Mouse (Mus musculus): ENCODE data around the gene Pdcl3.
A peak's percentile ranks its signal among the peaks of the same experiment; 100 is the strongest.

Pdcl3 gene

DNA sequence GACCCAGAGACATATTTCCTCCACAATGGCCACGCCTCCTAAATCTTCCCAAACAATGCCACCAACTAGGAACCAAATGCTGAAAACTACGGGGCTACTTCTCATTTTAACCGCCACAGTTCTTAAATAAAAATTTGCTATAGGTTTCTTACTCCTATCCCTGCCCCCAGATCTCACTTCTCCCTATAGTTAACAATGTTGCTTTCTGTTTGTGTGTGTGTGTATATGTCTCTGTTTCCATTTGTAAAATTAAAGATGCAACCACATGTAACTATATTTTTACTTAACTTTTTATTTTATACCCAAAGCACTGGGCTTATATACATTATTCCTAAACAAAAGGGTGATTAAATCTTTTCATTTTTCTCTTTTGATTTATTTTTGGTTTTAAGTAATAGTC, at the start of gene Pdcl3:
Gene Pdcl3, plus strand, starts transcription at position 301 of the 400 bp plus-strand sequence.
- no peak for DNase-seq

DNA sequence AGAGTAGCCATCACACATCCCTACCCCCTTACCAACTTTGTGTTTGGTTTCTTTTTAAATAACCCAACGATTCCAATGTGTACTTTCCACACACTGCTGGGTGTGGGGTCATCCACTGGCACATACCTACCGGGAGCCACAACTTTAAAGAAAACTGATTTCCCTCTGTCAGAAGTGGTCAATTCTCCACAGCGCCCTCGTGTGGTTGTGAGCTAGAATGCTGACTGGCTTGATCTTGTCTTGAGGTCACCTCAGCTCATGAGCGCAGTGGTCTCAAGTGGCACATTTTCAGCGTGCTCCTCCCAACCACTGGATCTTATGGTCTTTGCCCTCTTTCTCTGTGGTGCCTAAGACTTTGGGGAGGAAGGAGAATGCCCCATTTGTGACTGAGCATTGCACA, 48.6 kb upstream of the Pdcl3 start:
- peak in 1 of 2 experiments; percentile 36 for DNase-seq

DNA sequence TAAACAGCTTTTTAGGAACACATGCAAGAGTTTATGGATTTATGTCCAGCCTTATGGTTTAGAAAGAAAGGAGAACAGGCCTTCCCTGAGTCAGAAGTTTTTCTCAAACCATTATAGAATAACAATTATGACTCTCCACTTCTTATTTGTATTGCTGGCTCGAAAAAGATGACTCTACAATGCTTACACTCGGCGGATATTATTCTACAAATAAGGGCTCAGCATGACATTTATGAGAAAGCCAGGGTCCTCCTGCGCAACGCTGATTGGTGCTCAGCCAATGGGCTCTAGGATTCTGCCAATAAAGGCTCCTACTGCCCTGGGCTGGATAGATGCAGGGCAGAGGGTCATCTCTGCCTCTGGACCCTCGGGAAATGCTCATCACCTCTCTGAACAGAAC, 46.6 kb upstream of the Pdcl3 start, which contains the start of gene Nms:
Gene Nms, plus strand, starts transcription at position 301 of the 400 bp plus-strand sequence.
- DNase-seq: no peak

DNA sequence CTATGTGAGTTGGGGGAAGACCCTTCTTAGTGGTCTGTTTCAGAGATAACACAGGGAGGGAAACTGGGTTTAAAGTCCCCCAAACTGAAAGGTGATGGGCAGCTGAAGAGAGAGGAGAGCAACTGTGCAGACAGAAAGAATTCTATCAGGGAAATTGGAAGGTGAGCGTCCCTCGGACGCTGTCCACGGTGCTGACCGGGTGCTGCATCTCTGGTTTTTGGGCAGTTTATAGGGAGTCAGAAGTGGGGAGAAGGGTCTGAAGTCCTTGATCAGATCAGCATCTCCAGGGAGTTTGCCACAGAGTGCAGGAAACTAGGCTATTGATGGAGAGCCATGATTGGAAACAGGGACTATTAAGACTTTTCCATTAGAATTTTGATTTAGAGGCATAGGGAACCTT, 45.8 kb upstream of the Pdcl3 start:
- no peak for DNase-seq

DNA sequence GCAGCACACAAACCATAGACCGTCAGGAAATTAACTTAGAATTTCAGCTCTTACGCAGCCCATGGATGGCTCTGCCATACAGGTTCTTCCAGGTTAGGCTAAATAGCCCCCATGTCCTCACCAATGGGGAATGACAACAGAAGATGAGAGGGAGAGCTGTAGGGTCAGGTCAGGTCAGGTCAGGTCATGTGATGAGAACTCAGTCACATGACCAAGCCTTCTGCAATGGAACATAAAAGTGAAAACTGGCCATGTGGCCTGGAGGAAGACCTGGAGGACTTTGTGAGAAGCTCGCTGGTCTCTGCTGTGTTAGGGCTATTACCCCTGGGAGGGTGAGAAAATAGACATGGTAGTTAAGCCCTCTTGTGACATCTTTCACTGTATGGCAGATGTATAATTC, 29.0 kb upstream of the Pdcl3 start:
- no peak for DNase-seq

DNA sequence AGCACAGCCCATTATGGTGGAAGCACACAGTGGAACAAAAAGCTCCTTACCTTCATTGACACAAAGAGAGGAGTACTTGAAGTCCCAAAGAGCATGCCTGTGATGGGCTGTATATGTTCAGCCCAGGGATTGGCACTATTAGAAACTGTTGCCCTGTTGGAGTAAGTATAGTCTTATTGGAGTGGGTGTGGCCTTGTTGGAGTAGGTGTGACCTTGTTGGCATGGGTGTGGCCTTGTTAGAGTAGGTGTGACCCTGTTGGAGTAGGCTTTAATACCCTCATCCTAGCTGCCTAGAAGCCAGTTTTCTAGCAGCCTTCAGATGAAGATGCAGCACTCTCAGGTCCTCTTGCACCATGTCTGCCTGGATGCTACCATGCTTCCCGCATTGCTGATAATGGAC, 16.3 kb upstream of the Pdcl3 start:
- DNase-seq: no peak

DNA sequence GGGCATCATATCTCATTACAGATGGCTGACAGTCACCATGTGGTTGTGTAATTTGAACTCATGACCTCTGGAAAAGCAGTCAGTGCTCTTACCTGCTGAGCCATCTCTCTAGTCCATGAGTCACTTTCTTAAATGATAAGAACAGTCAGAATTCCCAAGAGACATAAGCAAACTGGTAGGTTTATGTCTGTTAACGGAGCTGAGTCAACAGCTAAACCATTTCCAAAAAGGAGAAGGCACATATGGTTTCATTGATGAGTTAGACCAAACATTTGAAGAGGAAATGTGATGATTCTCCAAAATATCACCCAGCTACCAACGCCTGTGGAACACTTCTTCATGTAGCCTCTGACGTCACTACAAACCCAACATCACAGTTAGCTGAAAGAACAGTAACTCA, 13.7 kb upstream of the Pdcl3 start:
- DNase-seq: no peak

DNA sequence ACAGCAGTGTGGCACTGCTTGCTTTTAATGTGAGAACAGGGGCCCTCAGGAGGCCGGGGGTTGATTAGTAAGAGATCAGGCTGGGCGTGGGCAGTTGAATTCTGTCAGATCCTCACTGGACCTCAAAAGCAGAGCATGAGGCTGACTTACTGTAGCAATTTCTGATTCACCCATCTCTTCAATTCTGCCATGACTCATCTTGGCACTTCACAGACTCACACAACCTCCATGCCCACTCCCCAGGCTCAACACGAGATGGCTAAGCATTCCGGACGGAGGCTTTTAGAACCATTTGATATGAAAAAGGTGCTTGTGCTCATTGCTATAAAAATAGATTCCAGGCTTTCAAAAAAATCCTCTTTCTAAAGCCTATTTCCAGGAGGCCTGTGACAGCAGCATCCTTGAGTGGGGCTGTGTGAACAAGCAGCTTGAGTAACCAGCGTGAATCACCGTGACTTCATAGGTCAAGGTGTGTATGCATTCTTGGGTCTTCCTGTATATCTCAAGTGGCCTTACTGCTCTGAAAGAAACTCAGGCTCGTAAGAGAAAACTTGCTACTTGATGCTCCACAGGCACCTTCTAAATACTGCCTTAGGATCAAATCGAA, 12.3 kb upstream of the Pdcl3 start:
- no peak for DNase-seq

DNA sequence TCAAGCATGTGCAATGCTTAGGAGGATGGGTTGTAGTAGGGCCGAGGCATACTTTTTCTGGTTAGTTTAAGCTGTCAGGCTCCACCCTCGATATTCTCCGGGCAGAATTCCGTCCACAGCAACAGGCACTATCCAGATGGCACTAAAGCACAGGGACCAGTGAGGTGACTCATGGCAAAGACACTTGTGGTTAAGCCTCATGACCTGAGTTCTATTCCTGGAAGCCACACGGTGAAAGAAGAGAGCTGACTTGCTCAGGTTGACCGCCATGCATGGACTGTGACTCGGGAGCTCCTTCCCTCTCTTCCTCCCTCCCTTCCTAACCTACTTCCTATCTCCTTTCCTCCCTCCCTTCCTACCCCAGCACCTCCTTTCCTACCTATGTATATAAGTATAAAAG, 5.5 kb upstream of the Pdcl3 start:
- no peak for DNase-seq

DNA sequence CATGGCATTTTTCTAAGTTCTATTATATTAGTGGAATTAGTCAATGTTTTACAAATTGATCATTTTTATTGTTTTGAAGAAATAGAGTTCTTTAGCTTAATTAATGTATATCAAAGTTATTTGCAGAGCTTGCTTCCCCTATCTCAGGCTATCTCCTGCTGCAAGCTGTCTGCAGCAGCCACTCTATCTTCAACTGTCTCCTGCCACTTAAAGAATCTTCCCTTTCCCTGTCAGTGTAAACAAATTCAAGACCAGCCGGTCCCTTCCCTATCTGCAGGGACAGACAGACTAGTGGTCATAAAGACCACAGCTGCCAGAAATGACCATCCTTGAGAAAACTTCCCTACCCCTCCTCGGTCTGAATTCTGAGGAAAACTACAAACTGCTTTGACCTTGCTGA, 1.5 kb upstream of the Pdcl3 start:
- DNase-seq: no peak

DNA sequence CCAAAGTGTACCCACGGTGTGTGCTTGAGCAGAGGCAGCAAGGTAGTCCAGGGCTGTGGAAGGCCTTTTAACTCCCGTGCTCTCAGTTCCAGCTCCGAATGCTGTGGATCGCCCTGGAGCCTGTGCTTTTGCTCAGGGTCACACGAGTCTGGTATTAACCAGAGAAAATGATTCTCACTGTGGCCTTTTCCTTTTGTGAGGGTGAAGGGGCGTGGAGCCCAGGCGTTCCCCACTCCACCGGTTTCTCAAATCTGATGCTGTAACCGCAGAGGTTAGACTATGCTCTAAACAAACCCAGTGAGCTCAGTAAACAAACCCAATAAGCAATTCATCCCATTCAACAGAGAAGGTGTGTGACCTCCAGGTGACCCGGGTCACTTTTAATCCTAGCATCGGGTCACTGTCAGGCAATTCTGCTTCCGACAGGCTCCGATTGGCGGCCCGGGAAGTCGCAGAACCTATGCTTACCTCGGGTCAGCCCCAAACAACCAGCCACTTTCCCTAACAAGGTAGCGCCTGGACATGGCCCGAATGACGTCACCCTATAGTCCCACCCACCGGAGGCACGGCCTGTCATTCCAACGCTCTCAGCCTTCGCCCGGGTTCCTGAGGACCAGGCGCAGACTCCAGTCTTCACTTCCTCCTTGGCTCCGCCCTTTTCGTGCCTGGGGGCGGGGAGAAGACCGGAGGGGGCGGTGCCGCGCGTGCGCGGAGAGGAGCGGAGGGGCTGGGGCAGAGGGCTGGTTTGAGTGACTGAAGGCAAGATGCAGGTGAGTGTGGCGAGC, 1.9 kb downstream of the Pdcl3 start:
- peak; percentile 94 to 98 for DNase-seq

DNA sequence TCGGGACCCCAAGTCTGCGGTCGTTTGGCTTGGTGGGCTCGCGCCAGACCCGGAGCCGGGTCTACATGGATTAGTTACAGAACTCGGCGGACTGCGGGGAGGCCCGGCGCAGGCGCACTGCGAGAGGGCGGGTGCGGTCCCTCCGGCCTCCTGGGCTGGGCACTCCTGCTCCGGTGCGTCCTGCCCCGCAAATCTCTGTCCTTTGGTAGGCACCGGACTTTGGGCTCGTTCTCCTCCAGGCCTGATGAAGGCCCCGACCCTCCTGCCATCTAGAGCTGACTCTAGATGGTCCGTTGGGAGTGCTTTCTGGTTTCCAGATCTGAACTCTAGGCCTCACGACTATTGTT, 2.4 kb downstream of the Pdcl3 start:
- no peak for DNase-seq

DNA sequence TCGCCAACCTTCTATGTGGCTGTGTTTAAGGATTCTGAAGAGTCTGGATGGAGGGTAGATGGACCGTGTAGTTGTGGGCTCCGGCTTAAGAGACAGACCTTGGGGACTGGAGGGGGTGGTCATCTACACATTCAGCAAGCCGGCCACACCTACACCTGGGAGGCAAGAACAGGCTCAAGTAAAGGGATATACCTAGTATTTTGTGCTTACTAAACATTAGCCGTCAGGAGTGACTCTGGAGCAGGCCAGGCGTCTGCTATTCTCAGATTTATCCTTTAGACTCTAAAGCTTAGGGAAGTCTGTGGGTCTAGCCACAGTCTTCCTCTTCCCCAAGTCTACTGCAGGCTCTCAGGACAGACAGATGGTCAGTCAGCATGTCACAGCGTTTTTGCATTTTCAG, 2.9 kb downstream of the Pdcl3 start:
- DNase-seq: no peak

DNA sequence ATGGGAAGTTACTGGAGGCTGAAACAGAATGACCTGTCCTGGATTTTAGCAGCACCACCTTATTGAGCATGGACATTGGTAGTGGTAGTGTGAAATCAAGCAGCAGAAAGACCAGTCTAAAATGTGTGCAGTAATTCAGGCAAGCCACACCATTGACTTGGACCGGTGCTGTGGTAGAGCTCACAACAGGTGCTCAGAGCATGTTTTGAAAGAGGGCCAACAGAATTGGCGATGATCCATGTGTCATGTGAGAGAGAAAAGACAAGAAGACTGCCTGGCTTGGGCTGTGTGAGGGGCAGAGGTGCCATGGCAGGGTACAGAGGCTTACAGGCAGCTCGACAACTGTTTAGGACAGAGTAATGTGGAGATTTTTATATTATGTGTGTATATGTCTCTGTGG, 7.0 kb downstream of the Pdcl3 start:
- DNase-seq: no peak

DNA sequence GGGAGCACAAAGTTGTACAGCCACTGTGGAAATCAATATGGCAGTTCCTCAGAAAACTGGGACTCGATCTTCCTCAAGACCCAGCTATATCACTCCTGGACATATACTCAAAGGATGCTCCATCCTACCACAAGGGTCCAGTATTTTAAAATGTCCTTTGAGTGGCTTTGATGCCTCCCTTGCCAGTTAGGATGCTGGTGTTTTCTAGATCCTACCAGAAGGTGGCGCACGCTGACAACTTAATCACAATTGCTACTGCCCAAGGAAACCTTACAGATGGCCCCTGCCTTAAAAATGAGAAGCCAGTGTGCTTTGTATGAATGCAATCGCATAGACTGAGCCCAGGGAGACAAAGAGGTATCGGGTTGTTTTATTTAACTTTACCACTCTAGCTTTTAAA, 15.7 kb downstream of the Pdcl3 start:
- peak; percentile 28 to 64 for DNase-seq

DNA sequence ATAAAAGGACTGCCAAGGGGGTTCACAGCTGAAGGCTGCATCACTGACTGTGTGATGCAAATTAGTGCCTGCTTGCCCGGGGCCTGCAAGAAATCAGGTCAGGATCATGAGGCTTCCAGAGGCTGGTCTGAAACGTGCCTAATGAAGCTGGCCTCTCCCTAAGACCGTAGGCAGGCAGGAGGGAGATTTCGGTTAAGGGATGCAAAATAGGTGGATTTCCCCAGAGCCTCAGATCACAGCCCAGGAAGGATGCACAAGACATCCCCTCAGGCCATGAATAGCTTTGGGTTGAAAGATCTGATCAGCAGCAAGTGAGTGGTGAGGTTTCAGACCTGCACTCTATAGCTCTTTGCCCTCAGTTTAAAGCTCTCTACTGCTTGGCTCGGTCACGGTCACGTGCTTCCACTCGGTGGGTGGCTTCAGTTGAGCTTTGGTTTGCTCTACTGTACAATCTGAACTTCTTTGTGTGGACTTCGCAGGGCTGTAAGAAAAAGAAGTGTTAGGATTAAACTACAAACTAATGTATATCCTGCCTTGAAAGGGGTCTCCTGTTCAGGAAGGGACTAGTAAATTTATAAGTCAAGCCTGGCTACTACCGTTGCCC, 20.4 kb downstream of the Pdcl3 start:
- no peak for DNase-seq

DNA sequence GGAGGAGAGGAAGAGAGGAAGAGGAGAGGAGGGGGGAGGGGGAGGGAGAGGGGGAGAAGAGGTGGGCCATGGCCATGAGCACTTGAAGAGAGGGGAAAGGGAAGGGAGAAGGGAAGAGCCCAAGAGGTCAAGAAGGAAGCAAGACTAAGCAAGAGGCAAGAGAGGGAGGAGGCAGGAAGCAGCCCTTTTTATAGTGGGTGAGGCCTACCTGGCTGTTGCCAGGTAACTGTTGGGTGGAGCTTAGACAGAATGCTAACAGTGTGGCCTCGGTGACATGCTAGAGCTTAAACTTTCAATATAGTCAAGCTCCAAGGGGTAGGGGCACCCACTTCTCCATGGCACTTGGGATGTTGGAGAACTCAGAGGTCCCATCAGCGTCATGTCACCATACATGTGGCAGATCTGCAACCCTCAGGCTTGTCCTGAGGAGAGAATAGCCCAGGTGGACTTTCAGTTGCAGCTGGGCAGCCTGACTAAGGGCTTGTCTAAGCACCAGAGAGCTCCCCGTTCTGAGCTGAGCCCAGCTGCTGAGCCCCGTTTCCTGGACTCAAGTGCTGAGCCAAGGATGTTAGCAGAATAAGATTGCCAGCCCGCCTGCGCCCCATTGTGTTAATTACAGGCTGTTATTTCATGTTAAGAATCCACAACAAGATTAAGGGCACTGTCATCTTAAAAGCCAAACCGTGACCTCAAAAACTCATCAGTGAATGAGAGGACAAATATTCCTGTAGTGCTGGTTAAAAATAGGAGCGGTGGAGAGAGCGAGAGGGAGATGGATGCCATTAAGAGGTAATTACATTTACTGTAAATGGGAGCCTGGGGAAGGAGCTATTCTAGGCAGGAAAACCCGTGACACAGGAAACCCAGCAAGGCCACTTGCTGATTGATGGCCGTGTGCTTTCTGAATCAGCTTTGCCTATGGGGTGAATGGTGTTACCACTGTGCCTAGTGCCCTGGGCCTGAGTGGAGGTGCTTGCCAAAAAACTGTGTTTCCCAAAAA, 21.7 kb downstream of the Pdcl3 start:
- no peak for DNase-seq

DNA sequence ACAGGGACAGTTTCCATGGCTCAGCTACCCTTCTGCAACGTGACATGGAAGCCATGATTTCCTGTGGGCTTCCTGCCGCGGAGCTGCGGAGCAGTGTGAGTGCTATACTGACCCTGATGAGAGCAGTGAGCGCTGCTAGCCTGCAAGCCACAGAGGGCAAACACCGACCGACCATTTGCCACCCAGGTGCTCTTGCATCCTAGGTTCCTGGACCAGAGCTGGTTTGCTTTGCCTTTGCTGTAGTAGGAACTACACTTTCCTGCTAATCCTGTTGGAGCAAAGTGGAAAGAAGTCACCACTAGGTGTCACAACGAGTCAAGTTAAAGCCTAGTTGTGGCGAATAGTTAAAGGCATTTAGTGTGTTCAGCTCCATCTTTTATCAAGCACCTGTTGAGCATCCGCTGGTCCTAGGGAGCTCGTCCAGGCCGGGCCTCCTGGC, 25.2 kb downstream of the Pdcl3 start:
- DNase-seq: peak in 1 of 2 experiments; percentile 23

DNA sequence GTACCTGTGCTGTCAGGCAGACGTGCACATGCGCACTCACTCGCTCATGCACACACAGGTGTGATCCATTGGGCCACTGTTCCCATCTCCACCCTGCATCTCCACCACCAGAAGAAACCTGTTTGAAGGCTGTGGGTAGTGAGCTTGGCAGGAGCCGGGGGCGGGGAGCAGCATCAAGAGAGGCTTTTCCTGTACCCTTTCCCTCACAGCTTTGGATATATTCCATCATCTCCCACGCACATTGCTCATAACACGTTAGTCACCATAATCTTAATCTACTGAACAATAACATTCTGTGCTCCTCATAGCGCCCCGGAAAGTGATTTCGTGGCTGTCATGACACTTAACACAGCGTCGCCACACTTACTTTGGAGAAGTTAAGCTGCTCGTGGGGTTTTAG, 27.2 kb downstream of the Pdcl3 start:
- DNase-seq: no peak

DNA sequence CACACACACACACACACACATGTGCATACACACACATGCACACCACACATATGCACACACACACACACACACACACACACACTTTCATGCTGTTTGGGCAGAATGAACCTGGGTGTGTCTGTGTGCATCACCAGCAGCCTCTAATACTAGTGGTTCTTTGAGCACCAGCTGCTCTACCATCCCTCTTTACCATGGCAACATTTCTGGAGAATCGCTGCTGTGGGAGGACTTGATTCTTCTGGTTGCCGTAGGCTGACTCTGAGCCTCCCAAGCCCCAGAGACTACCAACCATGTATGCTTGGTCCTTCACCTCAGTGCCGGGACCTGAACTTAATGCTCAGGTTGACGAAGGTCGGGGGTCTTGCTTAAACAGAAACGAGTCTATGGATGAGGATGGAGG, 28.4 kb downstream of the Pdcl3 start:
- DNase-seq: no peak

DNA sequence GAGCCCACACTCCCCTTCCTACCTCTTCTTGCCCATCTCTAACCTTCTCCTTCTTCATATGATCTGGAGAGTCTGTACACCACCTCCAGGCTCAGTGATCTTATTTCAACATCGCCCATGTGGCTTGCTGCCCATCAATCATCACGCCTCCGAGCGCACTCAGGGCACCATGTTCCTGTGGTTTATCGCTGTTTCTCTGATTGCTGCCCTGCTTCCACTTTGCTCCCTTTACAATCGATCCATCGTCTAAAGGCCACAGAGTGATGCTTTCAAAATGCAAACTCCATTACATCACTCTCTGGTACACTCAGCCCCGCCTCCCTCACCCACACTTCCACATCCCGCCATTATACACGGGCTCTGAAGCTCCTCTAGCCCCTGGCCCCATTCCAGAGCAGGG, 30.1 kb downstream of the Pdcl3 start:
- no peak for DNase-seq

DNA sequence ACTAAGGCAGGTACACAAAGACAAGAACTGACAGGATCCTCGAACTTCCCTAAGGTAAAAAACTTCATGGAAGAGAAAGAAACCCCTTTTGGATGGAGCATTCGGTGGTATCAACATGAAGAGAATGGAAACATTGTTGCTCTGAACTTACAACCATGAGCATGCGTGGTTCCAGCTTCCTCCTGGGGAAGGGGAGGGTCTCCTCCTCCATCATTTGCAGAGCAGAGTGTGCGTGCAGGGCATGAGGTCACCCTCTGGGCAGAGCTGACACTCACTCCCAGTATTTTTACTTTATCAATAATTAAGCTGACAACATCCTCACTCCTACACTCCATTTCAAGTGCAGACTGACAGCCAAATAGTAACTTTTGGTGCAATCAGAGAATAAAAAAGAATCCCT, 32.5 kb downstream of the Pdcl3 start:
- no peak for DNase-seq

DNA sequence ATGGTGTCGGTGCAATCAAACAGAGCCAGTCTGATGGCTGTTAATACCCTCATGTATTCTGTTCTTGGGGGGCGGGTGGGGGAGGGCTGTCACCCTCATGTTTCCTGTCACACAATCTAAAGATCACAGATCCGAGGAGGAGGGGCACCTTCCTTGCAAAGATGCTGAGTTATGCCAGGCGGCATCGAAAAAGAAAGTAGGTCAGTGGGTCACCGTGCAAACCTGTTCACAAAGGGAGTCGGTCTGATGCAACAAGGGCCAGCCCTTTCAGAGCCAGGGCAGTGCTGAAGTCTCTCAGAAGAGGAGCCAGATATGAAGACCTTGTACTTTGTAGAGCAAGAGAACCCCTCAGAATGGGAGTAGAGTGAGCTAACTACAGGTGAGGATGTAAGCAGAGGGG, 39.7 kb downstream of the Pdcl3 start:
- no peak for DNase-seq

All from spleen, adult 18-20 months (tissue).